Mouse (Mus musculus) kidney, adult 10 weeks (tissue): ENCODE results near the gene Msl3. TPM values are rescaled to one million over a fixed set of nuclear protein-coding genes. Genes with fewer than 3 reads are reported as not detected.

Experiments
- polyA plus RNA-seq: library from polyadenylated mRNA; stranded (reverse); fragments of 350-450 nt; fragmentation: Illumina TruSeq; extraction: RNeasy Lipid Tissue Mini Kit (QIAGEN cat#74804); gene quantifications from one replicate; pipeline ENCODE4 v1.2.3, GENCODE M21; 2014; ENCODE audit warnings: low read depth, low replicate concordance

Gene Msl3
- polyA plus RNA-seq = 111 TPM

GRCm38 (mm10) chrX:168673525-168674406 is at the start of gene Msl3:
TSS of gene Msl3 (minus strand) at chrX:168673898.

Other genes starting within 250 kb of the Msl3 start
- gene Frmpd4, start 96.7 kb downstream of the Msl3 start, polyA plus RNA-seq = 0.61 TPM
- gene Arhgap6, start 121.2 kb upstream of the Msl3 start, polyA plus RNA-seq = 20.9 TPM